Mouse (Mus musculus) heart, adult 2 months (tissue): ENCODE data around the gene Cdkl4.

ENCODE experiments used
- CTCF ChIP-seq: fragments of 200-600 bp; IDR thresholded peaks from 2 replicates; pipeline ENCODE4 v1.8.1; 2022; ENCODE audit warnings: antibody characterized with exemption, mild to moderate bottlenecking, moderate library complexity
- POLR2A ChIP-seq: fragments of 200-500 bp; IDR thresholded peaks from 2 replicates; pipeline ENCODE4 v1.6.1; 2011; ENCODE audit warnings: mild to moderate bottlenecking, low read depth, low read length, control low read depth; ENCODE audit not compliant: insufficient read depth

DNA sequence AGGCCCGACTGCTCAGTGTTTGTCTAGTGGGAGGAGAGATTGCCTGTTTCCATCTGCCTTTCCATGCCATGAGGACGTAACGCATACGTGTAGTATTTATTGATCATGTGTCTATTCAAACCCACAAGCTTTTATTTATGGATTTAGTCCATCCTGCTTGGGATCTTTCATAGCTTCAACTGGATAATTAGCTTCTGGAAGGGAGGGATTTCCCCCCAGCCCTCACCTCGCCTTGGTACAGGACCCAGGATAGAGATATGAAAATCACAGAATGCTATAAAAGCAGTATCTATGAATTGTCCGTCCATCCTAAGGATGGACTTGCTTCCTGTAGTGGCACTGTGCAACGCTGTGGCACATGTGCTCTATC lies 96.8 kb downstream of the Cdkl4 start:
- TF ChIP-seq CTCF = no peak
- no peak for TF ChIP-seq POLR2A
